ENCODE assay signal across 38 mouse cellular contexts in the genomic region with DNA sequence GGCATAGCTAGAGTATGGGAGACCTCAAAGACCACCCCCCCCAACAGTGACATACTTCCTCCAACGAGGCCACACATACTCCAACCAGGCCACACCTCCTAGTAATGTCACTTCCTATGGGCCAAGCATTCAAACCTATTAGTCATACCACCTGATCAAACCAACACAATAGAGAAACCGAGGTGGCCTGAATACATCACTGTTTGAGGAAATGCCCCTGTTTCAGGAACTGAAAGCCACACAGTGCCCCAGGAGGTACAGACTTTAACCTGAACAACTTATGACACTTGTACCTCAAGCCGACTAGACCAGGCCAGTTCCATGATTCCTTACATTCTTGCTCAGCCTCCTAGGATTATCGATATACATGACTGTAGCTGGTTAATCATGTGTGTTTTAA. TPM values are rescaled to one million over a fixed set of nuclear protein-coding genes. Genes with fewer than 3 reads are reported as not detected.
"Had no signal": no experiment of that assay in that cellular context is flagged by ENCODE, and none has a peak within 500 bp of the region (broad histone marks: within the 10 kb centered on the region; RNA-seq: fewer than 3 reads in every experiment).

No protein-coding gene starts in this region.

RNA-seq across cellular contexts. Expression of a gene that starts 31.7 kb away (rescaled TPM):
- total RNA-seq: left cerebral cortex, adult 2 months; left cerebral cortex, adult 8-10 months; left cerebral cortex, postnatal 10 days; left cerebral cortex, postnatal 14 days; left cerebral cortex, postnatal 25 days; left cerebral cortex, postnatal 36 days; left cerebral cortex, postnatal 4 days; liver, adult 2 months; megakaryocyte, adult 5-6 weeks; megakaryocyte-erythroid progenitor cell, adult 5-6 weeks; midbrain, postnatal 0 days; monocyte, adult 5-6 weeks had no signal
- polyA plus RNA-seq: limb, embryonic 10.5 days; limb, embryonic 11.5 days; limb, embryonic 12.5 days; limb, embryonic 13.5 days; limb, embryonic 14.5 days; limb, embryonic 15.5 days; liver, adult 2 months; liver, embryonic 11.5 days; liver, embryonic 12.5 days; liver, embryonic 13.5 days; liver, embryonic 15.5 days; liver, embryonic 16.5 days; liver, postnatal 0 days; lung, adult 2 months; lung, embryonic 14.5 days; lung, embryonic 15.5 days; lung, embryonic 16.5 days; lung, postnatal 0 days; macrophage; midbrain, embryonic 10.5 days; midbrain, embryonic 11.5 days; midbrain, embryonic 12.5 days; midbrain, embryonic 13.5 days; midbrain, embryonic 14.5 days; midbrain, embryonic 15.5 days; midbrain, embryonic 16.5 days; midbrain, postnatal 0 days; myocyte had no signal

RNA-seq across cellular contexts. Expression of a gene that starts 54.8 kb away (rescaled TPM):
- polyA plus RNA-seq: myocyte had no signal
